ENCODE assay signal across 9 mouse cellular contexts in the genomic region with DNA sequence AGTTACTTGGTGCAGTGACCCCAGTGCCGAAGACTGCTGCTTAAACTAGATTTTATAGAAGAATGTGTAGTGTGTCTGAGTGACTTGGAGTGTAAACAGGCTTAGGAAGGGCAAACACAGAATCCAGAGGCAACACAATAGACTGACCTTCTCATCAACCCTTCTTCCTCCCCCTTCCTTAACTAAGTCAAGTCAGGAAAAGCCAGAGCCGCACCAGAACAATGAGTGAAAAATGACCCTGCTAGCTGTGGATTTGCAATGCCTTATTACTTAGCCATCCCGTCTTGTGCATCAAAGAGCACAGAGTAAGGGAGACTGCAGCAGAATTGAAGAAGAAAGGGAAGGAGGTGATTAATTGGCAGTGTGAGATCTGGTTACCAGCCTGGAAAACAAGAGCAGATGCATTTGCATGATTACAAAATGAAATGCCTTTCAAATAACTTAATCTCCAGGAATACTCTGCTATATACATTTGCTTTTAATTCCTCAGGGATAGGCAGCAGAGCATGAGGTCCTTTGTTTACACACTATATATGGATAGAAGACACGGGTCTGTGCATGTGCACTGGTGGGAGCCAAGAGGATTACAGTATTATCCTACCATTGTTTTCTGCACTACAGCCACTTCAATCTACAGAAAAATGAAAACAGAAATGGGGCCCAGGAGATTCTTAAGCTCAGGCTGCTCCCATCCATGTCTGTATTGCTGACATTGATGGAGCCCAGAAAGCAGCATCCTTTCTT.
DNase-seq lines count a peak whose midpoint lies in the region; ATAC-seq and TF ChIP-seq lines count a peak whose summit lies in the region.
"Had no signal": no experiment of that assay in that cellular context is flagged by ENCODE, and none has a peak within 500 bp of the region (broad histone marks: within the 10 kb centered on the region; RNA-seq: fewer than 3 reads in every experiment).

No protein-coding gene starts in this region.

- no peak for TF ChIP-seq CTCF in kidney, postnatal 0 days (IDR thresholded peaks at IDR 0.05; ENCODE audit: low read depth)
- no peak for TF ChIP-seq CTCF in left cerebral cortex, adult 2 months (IDR thresholded peaks at IDR 0.05)
- no peak for TF ChIP-seq CTCF in layer of hippocampus, adult 2 months (conservative IDR thresholded peaks at IDR 0.05)

- no peaks in the 10 kb centered on the region for H3K4me1 ChIP-seq in heart, embryonic 11.5 days (ENCODE audit: control insufficient read depth, insufficient read depth, low read length)
- H3K4me1 ChIP-seq in kidney, postnatal 0 days (replicated peaks; ENCODE audit: insufficient read depth, low read length), result no peaks in the 10 kb centered on the region
- peaks cover 5% of the 10 kb centered on the region for H3K4me1 ChIP-seq in neural tube, embryonic 14.5 days (ENCODE audit: control insufficient read depth, insufficient read depth, low read length)

- H3K9ac ChIP-seq in heart, embryonic 11.5 days (ENCODE audit: low read depth, low read length), result no peak overlapping the region
- H3K9ac ChIP-seq in kidney, postnatal 0 days (ENCODE audit: low read depth, low read length), result no peak overlapping the region
- H3K9ac ChIP-seq in neural tube, embryonic 14.5 days (replicated peaks; ENCODE audit: low read depth, low read length), result no peak overlapping the region
- H3K9ac ChIP-seq: liver, embryonic 14.5 days had no signal

- no peak for ATAC-seq in heart, embryonic 11.5 days (replicated peaks; ENCODE audit: insufficient number of reproducible peaks, low FRiP score, low TSS enrichment)
- peak; percentile 63; the same call in 1 of the 2 replicates for ATAC-seq in kidney, postnatal 0 days (replicated peaks; ENCODE audit: low FRiP score, low read depth)
- ATAC-seq in neural tube, embryonic 14.5 days (ENCODE audit: low read depth), result peak; percentile 87; the same call in 1 of the 2 replicates

- H3K27me3 ChIP-seq in heart, embryonic 11.5 days (ENCODE audit: control insufficient read depth, insufficient read depth, low read length), result no peaks in the 10 kb centered on the region
- H3K27me3 ChIP-seq in kidney, postnatal 0 days (ENCODE audit: insufficient read depth, low read length), result no peaks in the 10 kb centered on the region
- H3K27me3 ChIP-seq in neural tube, embryonic 14.5 days (ENCODE audit: control insufficient read depth, insufficient read depth, low read length), result no peaks in the 10 kb centered on the region

- DNase-seq in kidney, adult 11 months, result peak; percentile 8
- no peak for DNase-seq in kidney, adult 18-20 months
- DNase-seq in kidney, postnatal 0 days (ENCODE audit: low spot score), result peak; percentile 88
- DNase-seq in left cerebral cortex, adult 2 months (ENCODE audit: extremely low spot score in 1 of 2, low spot score in 2 of 2), result no peak
- no peak for DNase-seq in layer of hippocampus, adult 2 months (ENCODE audit: low spot score in 2 of 2)
- no peak for DNase-seq in testis, postnatal 10 days (ENCODE audit: low spot score)

- H3K36me3 ChIP-seq in heart, embryonic 11.5 days (ENCODE audit: control insufficient read depth, insufficient read depth, low read length), result no peaks in the 10 kb centered on the region
- H3K36me3 ChIP-seq in kidney, postnatal 0 days (ENCODE audit: insufficient read depth, low read length), result no peaks in the 10 kb centered on the region
- H3K36me3 ChIP-seq in neural tube, embryonic 14.5 days (ENCODE audit: control insufficient read depth, insufficient read depth, low read length), result no peaks in the 10 kb centered on the region

- H3K9me3 ChIP-seq in heart, embryonic 11.5 days (replicated peaks; ENCODE audit: control insufficient read depth, low read length), result no peaks in the 10 kb centered on the region
- H3K9me3 ChIP-seq in kidney, postnatal 0 days (replicated peaks; ENCODE audit: low read length), result no peaks in the 10 kb centered on the region
- no peaks in the 10 kb centered on the region for H3K9me3 ChIP-seq in neural tube, embryonic 14.5 days (ENCODE audit: control insufficient read depth, low read length)

- no peak overlapping the region for H3K4me2 ChIP-seq in heart, embryonic 11.5 days
- H3K4me2 ChIP-seq in kidney, postnatal 0 days (ENCODE audit: low read length), result no peak overlapping the region
- H3K4me2 ChIP-seq in neural tube, embryonic 14.5 days (ENCODE audit: low read depth, low read length), result no peak overlapping the region

- intact Hi-C loops in left cerebral cortex, adult 2 months (cut with DNase I), result no loop called here

- no peak overlapping the region for H3K4me3 ChIP-seq in heart, embryonic 11.5 days (ENCODE audit: low read depth, low read length)
- H3K4me3 ChIP-seq in kidney, postnatal 0 days (replicated peaks; ENCODE audit: low read depth, low read length), result no peak overlapping the region
- no peak overlapping the region for H3K4me3 ChIP-seq in neural tube, embryonic 14.5 days (ENCODE audit: low read depth, low read length)
- H3K4me3 ChIP-seq in left cerebral cortex, adult 2 months, result no peak overlapping the region
- no peak overlapping the region for H3K4me3 ChIP-seq in layer of hippocampus, adult 2 months

- WGBS in heart, embryonic 11.5 days (ENCODE audit: insufficient replicate concordance), result 43% methylated on average over 4 of the region's 4 CpGs
- 13% methylated on average over 4 of the region's 4 CpGs for WGBS in kidney, postnatal 0 days
- WGBS in neural tube, embryonic 14.5 days, result 9% methylated on average over 4 of the region's 4 CpGs

- H3K27ac ChIP-seq in heart, embryonic 11.5 days (ENCODE audit: low read depth, low read length), result peak overlapping the region; percentile 15; the same call in 1 of the 2 replicates
- H3K27ac ChIP-seq in kidney, postnatal 0 days, result no peak overlapping the region; the same call in 1 of the 2 replicates
- H3K27ac ChIP-seq in neural tube, embryonic 14.5 days (ENCODE audit: low read depth, low read length), result peak overlapping the region; percentile 72
- no peak overlapping the region for H3K27ac ChIP-seq in left cerebral cortex, adult 2 months
- no peak overlapping the region for H3K27ac ChIP-seq in layer of hippocampus, adult 2 months
- H3K27ac ChIP-seq: liver, embryonic 14.5 days had no signal

Comparison
In these comparisons a context has a peak if more than half of its experiments do, and no peak if none do; other contexts are left out.
1. DNase-seq: peak in kidney, adult 11 months (single experiment) and kidney, postnatal 0 days (single experiment); none in kidney, adult 18-20 months (single experiment), left cerebral cortex, adult 2 months (0 of 2), layer of hippocampus, adult 2 months (0 of 2) and testis, postnatal 10 days (single experiment).
2. H3K27ac ChIP-seq: peak in heart, embryonic 11.5 days (single experiment) and neural tube, embryonic 14.5 days (single experiment); none in kidney, postnatal 0 days (single experiment), left cerebral cortex, adult 2 months (single experiment) and layer of hippocampus, adult 2 months (single experiment).